Mouse (Mus musculus) fat pad, adult 2 months (tissue): ENCODE results near the gene Vmn1r131.
"Not testable (repeated sequence)": the region's sequence is repeated elsewhere in the genome, so short reads cannot be mapped to it uniquely, and the experiment has no call there.

Source experiments
- DNase-seq: peaks from one replicate; pipeline ENCODE4 v3.0.0-alpha.2; 2011; ENCODE audit warnings: low read depth, low spot score; ENCODE audit errors: extremely low read depth

The Vmn1r131 gene

GRCm38 (mm10) chr7:21545990-21546389 is at the start of gene Vmn1r131:
Vmn1r131 (minus strand) TSS chr7:21546090.
- DNase-seq = not testable (repeated sequence)

GRCm38 (mm10) chr7:21511480-21511879 is 34.4 kb downstream of the Vmn1r131 start, which contains the start of gene Vmn1r130:
Vmn1r130 (plus strand) TSS chr7:21511780.
- not testable (repeated sequence) for DNase-seq
